Mouse (Mus musculus) ovary, postnatal 36 days (tissue): ENCODE measurements around the gene Olfr73.
"Not testable (repeated sequence)": the region's sequence is repeated elsewhere in the genome, so short reads cannot be mapped to it uniquely, and the experiment has no call there.

Source experiments
- DNase-seq: peaks from one replicate; pipeline ENCODE4 v3.0.0; 2022; ENCODE audit warnings: low spot score, mixed read lengths

The Olfr73 gene

GRCm38 (mm10) chr2:88037599-88037998 lies at the start of gene Olfr73:
Olfr73 (minus strand) TSS chr2:88037699.
- DNase-seq = no peak

GRCm38 (mm10) chr2:88071730-88072129 lies 34.2 kb upstream of the Olfr73 start, which contains the start of gene Olfr1163:
Olfr1163 (minus strand) TSS chr2:88071830.
- no peak for DNase-seq

- DNase-seq = no peak
These were observed 26.1 kb upstream of the Olfr73 start for GRCm38 (mm10) chr2:88063587-88063986.

GRCm38 (mm10) chr2:88051029-88051428 lies 13.5 kb upstream of the Olfr73 start, which contains the start of gene Olfr1162:
Olfr1162 (minus strand) TSS chr2:88051129.
- DNase-seq = no peak

GRCm38 (mm10) chr2:88022474-88022873 lies 15.0 kb downstream of the Olfr73 start, which contains the start of gene Olfr1161:
Olfr1161 (plus strand) TSS chr2:88022774.
- not testable (repeated sequence) for DNase-seq

GRCm38 (mm10) chr2:88007515-88008318 lies 29.8 kb downstream of the Olfr73 start, which contains the start of gene Olfr1160:
Olfr1160 (minus strand) TSS chr2:88008268.
- DNase-seq = no peak

GRCm38 (mm10) chr2:87989813-87990212 lies 47.7 kb downstream of the Olfr73 start, which contains the start of gene Olfr1158:
Olfr1158 (plus strand) TSS chr2:87990113.
- DNase-seq = no peak
